Mouse (Mus musculus) bone marrow, adult 2 months (tissue): ENCODE measurements around the gene Cdipt. TPM values are rescaled to one million over a fixed set of nuclear protein-coding genes. Genes with fewer than 3 reads are reported as not detected.
A peak's percentile ranks its signal among the peaks of the same experiment; 100 is the strongest.

ENCODE experiments used
- H3K27ac ChIP-seq: fragments of 200-500 bp; 2 replicates; pipeline ENCODE4 v1.5.1; 2012; ENCODE audit warnings: low read depth, mild to moderate bottlenecking, control low read depth, inconsistent platforms, low read length; ENCODE audit not compliant: control insufficient read depth, poor library complexity, insufficient read depth
- H3K4me1 ChIP-seq: fragments of 200-500 bp; 2 replicates; pipeline ENCODE4 v1.6.1; 2011; ENCODE audit warnings: low read length; ENCODE audit not compliant: control insufficient read depth, insufficient read depth
- H3K4me3 ChIP-seq: fragments of 200-500 bp; replicated peaks from 2 replicates; pipeline ENCODE3; 2011; ENCODE audit warnings: mild to moderate bottlenecking, low read depth, low read length, control low read depth; ENCODE audit not compliant: control insufficient read depth
- CTCF ChIP-seq: fragments of 200-500 bp; IDR thresholded peaks from 2 replicates; pipeline ENCODE4 v1.5.1; 2011; ENCODE audit warnings: low read length, control low read depth; ENCODE audit not compliant: control insufficient read depth, insufficient read depth
- POLR2A ChIP-seq: fragments of 200-500 bp; IDR thresholded peaks from 2 replicates; pipeline ENCODE4 v1.6.1; 2011; ENCODE audit warnings: low read depth, mild to moderate bottlenecking, control low read depth, low read length, borderline replicate concordance; ENCODE audit not compliant: control insufficient read depth
- WGBS: fragments of 180-500 bp; shearing (Covaris S2); methylation state at CpG from one replicate; pipeline ENCODE4 v1.1.7; 2018; 5-methylcytosine and 5-hydroxymethylcytosine counted together
- polyA plus RNA-seq: library from polyadenylated mRNA; stranded (reverse); fragments of >200 nt; gene quantifications from 2 replicates; pipeline ENCODE4 v1.2.4, GENCODE M21; 2011; ENCODE audit warnings: low replicate concordance; ENCODE audit not compliant: missing spikeins, insufficient read depth, insufficient read length

Gene Cdipt
- polyA plus RNA-seq, 1 experiment: 89.1 TPM

- WGBS: 84% methylated on average over 6 of the region's 6 CpGs
- TF ChIP-seq CTCF (no peak), POLR2A (no peak)
- H3K27ac ChIP-seq: no peak overlapping the region
- H3K4me1 ChIP-seq: peaks cover 10% of the 10 kb centered on the region
- H3K4me3 ChIP-seq: no peak overlapping the region
These were observed 36.7 kb downstream of the Cdipt start for GRCm38 (mm10) chr7:127012374-127012773.

- WGBS: 89% methylated on average over 10 of the region's 10 CpGs
- Histone ChIP-seq H3K4me3 (no peak overlapping the region), H3K27ac (no peak overlapping the region), H3K4me1 (peaks cover 10% of the 10 kb centered on the region)
- TF ChIP-seq POLR2A (no peak), CTCF (no peak)
These were observed 37.1 kb downstream of the Cdipt start for GRCm38 (mm10) chr7:127012845-127013244.

GRCm38 (mm10) chr7:127013385-127013784, 37.7 kb downstream of the Cdipt start:
- Histone ChIP-seq H3K4me1 (peaks cover 6% of the 10 kb centered on the region), H3K27ac (no peak overlapping the region), H3K4me3 (no peak overlapping the region)
- TF ChIP-seq CTCF (no peak), POLR2A (no peak)
- 82% methylated on average over 6 of the region's 6 CpGs for WGBS

- under 1% methylated on average over 11 of the region's 11 CpGs for WGBS
- Histone ChIP-seq H3K27ac (peak within 1 kb of the TSS; percentile 84), H3K4me3 (peak within 1 kb of the TSS; percentile 70), H3K4me1 (peaks cover 3% of the 10 kb centered on the region; the same call in 1 of the 2 replicates)
- TF ChIP-seq CTCF: no peak
- no peak for TF ChIP-seq POLR2A
These were observed 38.6 kb downstream of the Cdipt start, which contains the start of gene Mvp for GRCm38 (mm10) chr7:127014320-127014719. Gene Mvp, minus strand, starts transcription at chr7:127014621.

GRCm38 (mm10) chr7:127014993-127015392, 39.3 kb downstream of the Cdipt start:
- peaks cover 3% of the 10 kb centered on the region; the same call in 1 of the 2 replicates for H3K4me1 ChIP-seq
- TF ChIP-seq POLR2A (no peak), CTCF (no peak)

GRCm38 (mm10) chr7:127016081-127016480, 40.4 kb downstream of the Cdipt start:
- H3K4me1 ChIP-seq: peaks cover 5% of the 10 kb centered on the region; the same call in 1 of the 2 replicates
- 5% methylated on average over 10 of the region's 10 CpGs for WGBS
- no peak for TF ChIP-seq POLR2A
- peak overlapping the region; percentile 87 for H3K4me3 ChIP-seq
- H3K27ac ChIP-seq: peak overlapping the region; percentile 96

More at GRCm38 (mm10) chr7:127014993-127015392, 39.3 kb downstream of the Cdipt start:
- Histone ChIP-seq H3K27ac (no peak overlapping the region), H3K4me3 (no peak overlapping the region)
- 93% methylated on average over 12 of the region's 12 CpGs for WGBS

GRCm38 (mm10) chr7:127016481-127016485, 40.6 kb downstream of the Cdipt start, which contains the start of gene Pagr1b:
Gene Pagr1b, minus strand, starts transcription at chr7:127016484.
- peak within 1 kb of the TSS; percentile 87 for H3K4me3 ChIP-seq
- peak within 1 kb of the TSS; percentile 96 for H3K27ac ChIP-seq
- H3K4me1 ChIP-seq: peaks cover 5% of the 10 kb centered on the region; the same call in 1 of the 2 replicates
- TF ChIP-seq POLR2A: no peak
- no peak for TF ChIP-seq CTCF

- Histone ChIP-seq H3K4me3 (peak overlapping the region; percentile 87), H3K4me1 (peaks cover 5% of the 10 kb centered on the region; the same call in 1 of the 2 replicates), H3K27ac (peak overlapping the region; percentile 96)
- under 1% methylated on average over 22 of the region's 22 CpGs for WGBS
- no peak for TF ChIP-seq CTCF
- peak; percentile 82; the same call in 1 of the 2 replicates for TF ChIP-seq POLR2A
These were observed 40.8 kb downstream of the Cdipt start for GRCm38 (mm10) chr7:127016486-127016938.

GRCm38 (mm10) chr7:127016971-127017949, 41.5 kb downstream of the Cdipt start, which contains the start of gene Pagr1a:
Gene Pagr1a, minus strand, starts transcription at chr7:127017352.
- 3% methylated on average over 39 of the region's 39 CpGs for WGBS
- TF ChIP-seq POLR2A: peak; percentile 59; the same call in 1 of the 2 replicates
- TF ChIP-seq CTCF: peak; percentile 76
- Histone ChIP-seq H3K27ac (peak within 1 kb of the TSS; percentile 96), H3K4me3 (peak within 1 kb of the TSS; percentile 87), H3K4me1 (peaks cover 5% of the 10 kb centered on the region; the same call in 1 of the 2 replicates)
